Mouse (Mus musculus): Measurements from ENCODE around the gene AB124611. TPM values are rescaled to one million over a fixed set of nuclear protein-coding genes. Genes with fewer than 3 reads are reported as not detected.
"Not testable (repeated sequence)": the region's sequence is repeated elsewhere in the genome, so short reads cannot be mapped to it uniquely, and the experiment has no call there.

Gene AB124611
- 53.1 and 110 TPM in 2 replicates for polyA plus RNA-seq (2011; ENCODE audit: insufficient read depth, insufficient read length, low replicate concordance, missing spikeins)

- Histone ChIP-seq H3K27ac (ENCODE audit: control insufficient read depth, insufficient read depth, low read depth, low read length, poor library complexity) (peak within 1 kb of the TSS; percentile 81), H3K4me1 (ENCODE audit: control insufficient read depth, insufficient read depth, low read length) (peaks cover 1% of the 10 kb centered on the region; the same call in 1 of the 2 replicates), H3K4me3 (replicated peaks; ENCODE audit: control insufficient read depth, low read depth, low read length) (peak within 1 kb of the TSS; percentile 85)
- WGBS = 10% methylated on average over 14 of the region's 14 CpGs
- TF ChIP-seq CTCF (IDR thresholded peaks at IDR 0.05; ENCODE audit: control insufficient read depth, insufficient read depth, low read length) = no peak
- TF ChIP-seq POLR2A (IDR thresholded peaks at IDR 0.05; ENCODE audit: borderline replicate concordance, control insufficient read depth, low read depth, low read length) = peak; percentile 60; the same call in 1 of the 2 replicates
These were observed at the start of gene AB124611 for GRCm38 (mm10) chr9:21525937-21526633. Gene AB124611, plus strand, starts transcription at chr9:21526176.

- no peak overlapping the region for H3K4me3 ChIP-seq (replicated peaks; ENCODE audit: control insufficient read depth, low read depth, low read length)
- TF ChIP-seq CTCF (IDR thresholded peaks at IDR 0.05; ENCODE audit: control insufficient read depth, insufficient read depth, low read length) = no peak
- TF ChIP-seq POLR2A (IDR thresholded peaks at IDR 0.05; ENCODE audit: borderline replicate concordance, control insufficient read depth, low read depth, low read length) = no peak
- 97% methylated on average over 6 of the region's 6 CpGs for WGBS
- no peak overlapping the region for H3K27ac ChIP-seq (ENCODE audit: control insufficient read depth, insufficient read depth, low read depth, low read length, poor library complexity)
- no peaks in the 10 kb centered on the region for H3K4me1 ChIP-seq (ENCODE audit: control insufficient read depth, insufficient read depth, low read length)
These were observed 48.3 kb upstream of the AB124611 start for GRCm38 (mm10) chr9:21477707-21478106.

GRCm38 (mm10) chr9:21484065-21484464 is 41.9 kb upstream of the AB124611 start:
- WGBS = 86% methylated on average over 4 of the region's 4 CpGs
- H3K4me1 ChIP-seq (ENCODE audit: control insufficient read depth, insufficient read depth, low read length) = no peaks in the 10 kb centered on the region
- H3K27ac ChIP-seq (ENCODE audit: control insufficient read depth, insufficient read depth, low read depth, low read length, poor library complexity) = no peak overlapping the region
- TF ChIP-seq CTCF (IDR thresholded peaks at IDR 0.05; ENCODE audit: control insufficient read depth, insufficient read depth, low read length) (no peak), POLR2A (IDR thresholded peaks at IDR 0.05; ENCODE audit: borderline replicate concordance, control insufficient read depth, low read depth, low read length) (no peak)
- no peak overlapping the region for H3K4me3 ChIP-seq (replicated peaks; ENCODE audit: control insufficient read depth, low read depth, low read length)

- not testable (repeated sequence) for H3K27ac ChIP-seq (ENCODE audit: control insufficient read depth, insufficient read depth, low read depth, low read length, poor library complexity); H3K4me1 ChIP-seq (ENCODE audit: control insufficient read depth, insufficient read depth, low read length); H3K4me3 ChIP-seq (replicated peaks; ENCODE audit: control insufficient read depth, low read depth, low read length)
- WGBS = 100% methylated on average over 1 of the region's 2 CpGs
These were observed 37.7 kb upstream of the AB124611 start for GRCm38 (mm10) chr9:21488246-21488645.

- Histone ChIP-seq H3K27ac (ENCODE audit: control insufficient read depth, insufficient read depth, low read depth, low read length, poor library complexity) (no peak overlapping the region), H3K4me3 (replicated peaks; ENCODE audit: control insufficient read depth, low read depth, low read length) (no peak overlapping the region), H3K4me1 (ENCODE audit: control insufficient read depth, insufficient read depth, low read length) (no peaks in the 10 kb centered on the region)
- 92% methylated on average over 9 of the region's 9 CpGs for WGBS
- TF ChIP-seq POLR2A (IDR thresholded peaks at IDR 0.05; ENCODE audit: borderline replicate concordance, control insufficient read depth, low read depth, low read length) = no peak
- TF ChIP-seq CTCF (IDR thresholded peaks at IDR 0.05; ENCODE audit: control insufficient read depth, insufficient read depth, low read length) = no peak
These were observed 35.3 kb upstream of the AB124611 start for GRCm38 (mm10) chr9:21490696-21491095.

DNA sequence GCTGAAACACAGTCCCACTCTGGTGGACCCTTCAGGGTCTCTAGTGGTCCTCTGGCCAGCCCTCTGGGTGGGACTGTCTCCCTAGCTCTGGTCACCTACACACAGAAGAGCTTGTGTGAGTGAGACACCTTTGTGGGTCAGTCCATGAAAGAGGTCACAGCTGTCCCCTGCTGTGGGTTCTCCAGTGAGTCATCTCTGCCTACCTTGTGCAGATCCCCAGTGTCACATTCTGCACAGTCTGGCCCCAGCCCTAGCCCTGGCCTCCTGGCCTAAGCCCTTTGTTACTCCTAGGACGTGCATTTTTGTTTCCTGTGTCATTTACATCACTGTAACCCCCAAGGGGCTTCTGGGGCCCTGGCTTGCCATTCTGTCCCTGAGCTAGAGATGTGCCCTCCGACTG is 32.1 kb upstream of the AB124611 start:
- Histone ChIP-seq H3K27ac (ENCODE audit: control insufficient read depth, insufficient read depth, low read depth, low read length, poor library complexity) (no peak overlapping the region), H3K4me1 (ENCODE audit: control insufficient read depth, insufficient read depth, low read length) (no peaks in the 10 kb centered on the region), H3K4me3 (replicated peaks; ENCODE audit: control insufficient read depth, low read depth, low read length) (no peak overlapping the region)
- 86% methylated on average over 2 of the region's 2 CpGs for WGBS
- no peak for TF ChIP-seq POLR2A (IDR thresholded peaks at IDR 0.05; ENCODE audit: borderline replicate concordance, control insufficient read depth, low read depth, low read length)
- no peak for TF ChIP-seq CTCF (IDR thresholded peaks at IDR 0.05; ENCODE audit: control insufficient read depth, insufficient read depth, low read length)

GRCm38 (mm10) chr9:21494726-21495125 is 31.2 kb upstream of the AB124611 start:
- WGBS = 92% methylated on average over 9 of the region's 9 CpGs
- no peak for TF ChIP-seq CTCF (IDR thresholded peaks at IDR 0.05; ENCODE audit: control insufficient read depth, insufficient read depth, low read length)
- TF ChIP-seq POLR2A (IDR thresholded peaks at IDR 0.05; ENCODE audit: borderline replicate concordance, control insufficient read depth, low read depth, low read length) = no peak
- Histone ChIP-seq H3K4me1 (ENCODE audit: control insufficient read depth, insufficient read depth, low read length) (no peaks in the 10 kb centered on the region), H3K4me3 (replicated peaks; ENCODE audit: control insufficient read depth, low read depth, low read length) (no peak overlapping the region), H3K27ac (ENCODE audit: control insufficient read depth, insufficient read depth, low read depth, low read length, poor library complexity) (no peak overlapping the region)

DNA sequence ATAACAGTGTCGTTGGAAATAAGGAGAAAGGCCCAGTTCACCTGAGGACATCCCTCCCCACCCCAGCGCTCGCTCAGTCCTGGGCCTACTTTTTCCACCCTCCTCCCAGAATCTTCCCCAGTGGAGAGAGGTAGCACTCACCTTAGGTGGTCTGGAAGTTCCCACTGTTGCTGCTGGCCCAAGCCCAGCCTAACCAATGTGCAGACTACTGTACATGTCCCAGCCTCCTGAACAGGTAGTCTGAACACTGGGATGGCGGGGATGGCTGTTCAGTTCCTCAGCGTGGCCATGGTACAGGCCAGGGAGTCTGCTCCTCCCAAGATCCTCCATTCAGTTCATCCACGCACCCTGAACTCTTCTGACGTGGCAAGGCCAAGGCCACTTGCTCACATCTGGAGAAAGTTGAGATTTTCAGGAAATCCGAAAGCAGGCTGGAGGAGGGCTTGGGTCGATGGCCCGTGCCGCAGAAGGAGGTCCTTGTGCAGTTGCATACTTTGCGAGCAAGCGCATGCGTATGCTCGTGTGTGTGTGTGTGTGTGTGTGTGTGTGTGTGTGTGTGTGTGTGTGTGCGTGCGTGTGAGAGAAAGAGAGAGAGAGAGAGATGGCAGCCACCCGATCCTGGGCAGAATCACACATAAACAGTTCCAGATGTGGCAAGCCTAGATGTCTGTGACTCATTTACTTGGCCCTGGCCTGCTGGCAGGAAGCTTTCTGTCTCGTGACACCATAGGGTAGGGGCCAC is 29.5 kb upstream of the AB124611 start:
- TF ChIP-seq POLR2A (IDR thresholded peaks at IDR 0.05; ENCODE audit: borderline replicate concordance, control insufficient read depth, low read depth, low read length) = no peak
- no peak for TF ChIP-seq CTCF (IDR thresholded peaks at IDR 0.05; ENCODE audit: control insufficient read depth, insufficient read depth, low read length)
- WGBS = 91% methylated on average over 19 of the region's 19 CpGs
- no peaks in the 10 kb centered on the region for H3K4me1 ChIP-seq (ENCODE audit: control insufficient read depth, insufficient read depth, low read length)
- no peak overlapping the region for H3K4me3 ChIP-seq (replicated peaks; ENCODE audit: control insufficient read depth, low read depth, low read length)
- H3K27ac ChIP-seq (ENCODE audit: control insufficient read depth, insufficient read depth, low read depth, low read length, poor library complexity) = no peak overlapping the region
